Mouse (Mus musculus): ENCODE data around the gene Igsf21.

Gene Igsf21

GRCm38 (mm10) chr4:140000911-140001310 is 245.7 kb downstream of the Igsf21 start:
- DNase-seq (ENCODE audit: extremely low read depth, low read depth, low spot score), result no peak

GRCm38 (mm10) chr4:139999033-139999432 is 247.6 kb downstream of the Igsf21 start:
- no peak for DNase-seq (ENCODE audit: extremely low read depth, low read depth, low spot score)

- no peak for DNase-seq (ENCODE audit: extremely low read depth, low read depth, low spot score)
Measured at GRCm38 (mm10) chr4:139995659-139996058, 250.9 kb downstream of the Igsf21 start.

GRCm38 (mm10) chr4:139993111-139993755 is 253.4 kb downstream of the Igsf21 start:
- DNase-seq (ENCODE audit: extremely low read depth, low read depth, low spot score), result no peak

GRCm38 (mm10) chr4:139986913-139987312 is 259.7 kb downstream of the Igsf21 start:
- DNase-seq (ENCODE audit: extremely low read depth, low read depth, low spot score), result no peak

- DNase-seq (ENCODE audit: extremely low read depth, low read depth, low spot score), result peak; percentile 89
Measured at GRCm38 (mm10) chr4:139978716-139979115, 267.9 kb downstream of the Igsf21 start.

GRCm38 (mm10) chr4:139977308-139977781 is 269.2 kb downstream of the Igsf21 start:
- no peak for DNase-seq (ENCODE audit: extremely low read depth, low read depth, low spot score)
